13 mouse cellular contexts compared by ENCODE assay signal in genomic region chr15:77830481-77831137, GRCm38 (mm10). TPM values are rescaled to one million over a fixed set of nuclear protein-coding genes. Genes with fewer than 3 reads are reported as not detected.
DNase-seq lines count a peak whose midpoint lies in the region; ATAC-seq and TF ChIP-seq lines count a peak whose summit lies in the region.
"Had no signal": no experiment of that assay in that cellular context is flagged by ENCODE, and none has a peak within 500 bp of the region (broad histone marks: within the 10 kb centered on the region; RNA-seq: fewer than 3 reads in every experiment).

No protein-coding gene starts in this region.

- no peaks in the 10 kb centered on the region for H3K27me3 ChIP-seq in kidney, embryonic 14.5 days (ENCODE audit: control insufficient read depth, insufficient read depth, low read length)
- no peaks in the 10 kb centered on the region for H3K27me3 ChIP-seq in liver, postnatal 0 days (ENCODE audit: insufficient read depth, low read length)
- no peaks in the 10 kb centered on the region for H3K27me3 ChIP-seq in forebrain, embryonic 13.5 days
- H3K27me3 ChIP-seq: forebrain, embryonic 12.5 days had no signal

- DNase-seq in kidney, adult 8-10 months = no peak
- peak; percentile 63 to 69 for DNase-seq in B cell, adult 2 months
- no peak for DNase-seq in liver, postnatal 0 days
- DNase-seq in left cerebral cortex, adult 11 months (ENCODE audit: low spot score) = no peak
- DNase-seq in urinary bladder, adult 18-20 months (ENCODE audit: low spot score in 2 of 2) = no peak
- DNase-seq: adrenal gland, postnatal 10 days; heart, postnatal 10 days; right cerebral cortex, postnatal 14 days; thymus, postnatal 25 days had no signal

- H3K9me3 ChIP-seq in kidney, embryonic 14.5 days (ENCODE audit: control insufficient read depth, low read length) = no peaks in the 10 kb centered on the region
- H3K9me3 ChIP-seq in liver, postnatal 0 days (ENCODE audit: low read length) = no peaks in the 10 kb centered on the region
- H3K9me3 ChIP-seq in forebrain, embryonic 13.5 days (replicated peaks) = no peaks in the 10 kb centered on the region
- H3K9me3 ChIP-seq: forebrain, embryonic 12.5 days had no signal

- no peak overlapping the region for H3K4me3 ChIP-seq in kidney, embryonic 14.5 days (ENCODE audit: low read length)
- no peak overlapping the region for H3K4me3 ChIP-seq in bone marrow macrophage, adult 2 months (ENCODE audit: insufficient read depth, low read length)
- no peak overlapping the region for H3K4me3 ChIP-seq in liver, postnatal 0 days (ENCODE audit: low read depth, low read length)
- H3K4me3 ChIP-seq in forebrain, embryonic 13.5 days = no peak overlapping the region
- H3K4me3 ChIP-seq: forebrain, embryonic 12.5 days had no signal

- peaks cover 74% of the 10 kb centered on the region for H3K4me1 ChIP-seq in kidney, embryonic 14.5 days (ENCODE audit: control insufficient read depth, insufficient read depth, low read length)
- H3K4me1 ChIP-seq in bone marrow macrophage, adult 2 months (ENCODE audit: control insufficient read depth, insufficient read depth, low read length) = peaks cover 69% of the 10 kb centered on the region
- peaks cover 85% of the 10 kb centered on the region for H3K4me1 ChIP-seq in liver, postnatal 0 days (ENCODE audit: insufficient read depth)
- peaks cover 14% of the 10 kb centered on the region for H3K4me1 ChIP-seq in forebrain, embryonic 13.5 days

- no peak for TF ChIP-seq POLR2A in bone marrow macrophage, adult 2 months (IDR thresholded peaks at IDR 0.05; ENCODE audit: borderline replicate concordance, low read depth, low read length)

- H3K27ac ChIP-seq in kidney, embryonic 14.5 days (ENCODE audit: low read depth, low read length) = peak overlapping the region; percentile 55; the same call in 1 of the 2 replicates
- peak overlapping the region; percentile 10 for H3K27ac ChIP-seq in bone marrow macrophage, adult 2 months (ENCODE audit: insufficient read depth, low read depth, low read length)
- peak overlapping the region; percentile 85 for H3K27ac ChIP-seq in liver, postnatal 0 days (ENCODE audit: low read depth)
- H3K27ac ChIP-seq in forebrain, embryonic 13.5 days = no peak overlapping the region
- H3K27ac ChIP-seq: forebrain, embryonic 12.5 days had no signal

- no peak overlapping the region for H3K9ac ChIP-seq in kidney, embryonic 14.5 days (ENCODE audit: low read depth, low read length)
- H3K9ac ChIP-seq in liver, postnatal 0 days (replicated peaks) = peak overlapping the region; percentile 16; the same call in 1 of the 2 replicates
- no peak overlapping the region for H3K9ac ChIP-seq in forebrain, embryonic 13.5 days
- H3K9ac ChIP-seq: forebrain, embryonic 12.5 days had no signal

- no peak overlapping the region for H3K4me2 ChIP-seq in kidney, embryonic 14.5 days (replicated peaks; ENCODE audit: low read depth, low read length)
- peak overlapping the region; percentile 45 for H3K4me2 ChIP-seq in liver, postnatal 0 days (ENCODE audit: low read depth, low read length)
- no peak overlapping the region for H3K4me2 ChIP-seq in forebrain, embryonic 13.5 days
- H3K4me2 ChIP-seq: forebrain, embryonic 12.5 days had no signal

- ATAC-seq in kidney, embryonic 14.5 days (ENCODE audit: low FRiP score, low TSS enrichment) = no peak
- ATAC-seq in liver, postnatal 0 days = no peak
- ATAC-seq in forebrain, embryonic 13.5 days = no peak

- 85% methylated on average over 5 of the region's 5 CpGs for WGBS in kidney, embryonic 14.5 days
- WGBS in liver, postnatal 0 days (ENCODE audit: insufficient replicate concordance) = 49% methylated on average over 5 of the region's 5 CpGs
- WGBS in forebrain, embryonic 13.5 days = 90% methylated on average over 5 of the region's 5 CpGs

- TF ChIP-seq CTCF in bone marrow macrophage, adult 2 months (IDR thresholded peaks at IDR 0.05; ENCODE audit: low read depth, low read length) = no peak
- TF ChIP-seq CTCF in liver, postnatal 0 days (IDR thresholded peaks at IDR 0.05; ENCODE audit: low read depth) = no peak

- H3K36me3 ChIP-seq in kidney, embryonic 14.5 days (ENCODE audit: control insufficient read depth, insufficient read depth, low read length) = peaks cover 7% of the 10 kb centered on the region; the same call in 1 of the 2 replicates
- H3K36me3 ChIP-seq in liver, postnatal 0 days (replicated peaks; ENCODE audit: insufficient read depth, low read length) = peaks cover 12% of the 10 kb centered on the region
- peaks cover 12% of the 10 kb centered on the region; the same call in 1 of the 2 replicates for H3K36me3 ChIP-seq in forebrain, embryonic 13.5 days (ENCODE audit: poor library complexity, severe bottlenecking)

- no peak for TF ChIP-seq EP300 in liver, postnatal 0 days (IDR thresholded peaks at IDR 0.05; ENCODE audit: low read depth)

RNA-seq across cellular contexts. Expression of gene Myh9, which starts 11.4 kb away (rescaled TPM):
- 43.8 and 72.3 TPM in 2 replicates for polyA plus RNA-seq in kidney, embryonic 14.5 days (2014; fragmentation: Nextera tagmentation; extraction: Ambion mirVana)
- polyA plus RNA-seq in bone marrow macrophage, adult 2 months (2012; ENCODE audit: insufficient read depth, insufficient read length, missing spikeins) = 170 and 194 TPM in 2 replicates
- 17.7 and 22.4 TPM in 2 replicates for polyA plus RNA-seq in liver, postnatal 0 days (2015; fragmentation: Nextera tagmentation; extraction: Ambion mirVana)
- 13.4 and 14.4 TPM in 2 replicates for polyA plus RNA-seq in forebrain, embryonic 13.5 days (2015; fragmentation: Nextera tagmentation; extraction: Ambion mirVana)

Comparison
In these comparisons a context has a peak if more than half of its experiments do, and no peak if none do; other contexts are left out.
1. DNase-seq: peak in B cell, adult 2 months (2 of 2); none in kidney, adult 8-10 months (0 of 2), liver, postnatal 0 days (single experiment), left cerebral cortex, adult 11 months (single experiment) and urinary bladder, adult 18-20 months (0 of 2).